Mouse (Mus musculus) lung, postnatal 10 days (tissue): ENCODE data around the gene B3gnt8.
"Not testable (repeated sequence)": the region's sequence is repeated elsewhere in the genome, so short reads cannot be mapped to it uniquely, and the experiment has no call there.

Source experiments
- DNase-seq: peaks from one replicate; pipeline ENCODE4 v3.0.0; 2021

B3gnt8 gene

GRCm38 (mm10) chr7:25626509-25627430 lies at the start of gene B3gnt8:
B3gnt8 (plus strand) TSS chr7:25626654.
- DNase-seq = peak; percentile 70

GRCm38 (mm10) chr7:25576793-25577437 lies 49.5 kb upstream of the B3gnt8 start:
- not testable (repeated sequence) for DNase-seq

- DNase-seq = no peak
Measured at GRCm38 (mm10) chr7:25579441-25579840, 47.0 kb upstream of the B3gnt8 start.

- no peak for DNase-seq
Measured at GRCm38 (mm10) chr7:25582301-25582810, 44.1 kb upstream of the B3gnt8 start.

- DNase-seq = no peak
Measured at GRCm38 (mm10) chr7:25584651-25585050, 41.8 kb upstream of the B3gnt8 start.

GRCm38 (mm10) chr7:25585351-25586204 lies 40.9 kb upstream of the B3gnt8 start:
- no peak for DNase-seq

GRCm38 (mm10) chr7:25591226-25591625 lies 35.2 kb upstream of the B3gnt8 start:
- DNase-seq = no peak

- DNase-seq = no peak
Measured at GRCm38 (mm10) chr7:25593859-25594258, 32.6 kb upstream of the B3gnt8 start.

- DNase-seq = peak; percentile 76
Measured at GRCm38 (mm10) chr7:25599663-25600062, 26.8 kb upstream of the B3gnt8 start.

- no peak for DNase-seq
Measured at GRCm38 (mm10) chr7:25600666-25601065, 25.8 kb upstream of the B3gnt8 start.

GRCm38 (mm10) chr7:25601346-25601745 lies 25.1 kb upstream of the B3gnt8 start:
- DNase-seq = no peak

- DNase-seq = no peak
Measured at GRCm38 (mm10) chr7:25606625-25607063, 19.8 kb upstream of the B3gnt8 start.

GRCm38 (mm10) chr7:25607196-25607595 lies 19.3 kb upstream of the B3gnt8 start:
- no peak for DNase-seq

- DNase-seq = no peak
Measured at GRCm38 (mm10) chr7:25610056-25610455, 16.4 kb upstream of the B3gnt8 start.

GRCm38 (mm10) chr7:25611501-25611900 lies 15.0 kb upstream of the B3gnt8 start:
- no peak for DNase-seq

- DNase-seq = no peak
Measured at GRCm38 (mm10) chr7:25614086-25614485, 12.4 kb upstream of the B3gnt8 start.

GRCm38 (mm10) chr7:25614831-25615705 lies 11.4 kb upstream of the B3gnt8 start:
- DNase-seq = no peak

GRCm38 (mm10) chr7:25615706-25616011 lies 10.8 kb upstream of the B3gnt8 start, which contains the start of gene Erich4:
Erich4 (minus strand) TSS chr7:25615892.
- DNase-seq = no peak

- DNase-seq = no peak
Measured at GRCm38 (mm10) chr7:25617376-25618160, 8.9 kb upstream of the B3gnt8 start.

- peak; percentile 95 for DNase-seq
Measured at GRCm38 (mm10) chr7:25618865-25619721, 7.4 kb upstream of the B3gnt8 start, which contains the start of gene Dmac2. Dmac2 (plus strand) TSS chr7:25619414.
